Mouse (Mus musculus): ENCODE results near the gene Txnrd2.

DNA sequence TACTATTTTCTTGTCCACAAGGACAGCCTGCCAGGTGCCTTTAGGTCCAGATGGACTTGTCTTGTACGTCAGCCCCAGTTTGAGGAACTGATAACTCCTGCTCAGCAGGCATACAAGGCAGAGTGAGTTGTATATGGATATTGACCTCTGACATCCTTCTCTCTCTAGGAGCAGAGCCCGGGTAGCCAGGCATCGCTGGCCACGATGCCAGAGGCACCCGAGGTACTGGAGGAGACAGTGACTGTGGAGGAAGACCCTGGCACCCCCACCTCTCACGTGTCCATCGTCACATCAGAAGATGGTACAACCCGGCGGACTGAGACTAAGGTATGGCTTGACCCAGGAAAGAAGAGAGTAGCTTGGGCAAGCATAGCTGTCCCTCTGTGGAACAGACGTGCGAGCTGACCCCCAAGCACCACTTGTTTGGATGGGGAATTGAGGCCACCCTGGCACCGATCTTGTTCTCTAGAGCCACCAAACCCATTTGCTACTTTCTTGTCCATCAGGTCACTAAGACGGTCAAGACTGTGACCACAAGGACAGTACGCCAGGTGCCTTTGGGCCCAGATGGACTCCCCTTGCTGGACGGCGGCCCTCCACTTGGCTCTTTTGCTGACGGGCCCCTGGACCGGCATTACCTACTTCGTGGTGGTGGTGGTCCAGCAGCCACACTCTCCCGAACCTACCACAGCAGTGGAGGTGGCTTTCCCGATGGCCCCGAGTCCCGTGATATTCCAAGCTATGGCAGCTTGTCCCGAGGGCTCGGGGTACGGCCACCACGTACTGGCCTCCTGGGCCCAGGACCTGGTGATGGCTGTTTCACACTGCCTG is 29.2 kb upstream of the Txnrd2 start:
- no peak for TF ChIP-seq CTCF (IDR thresholded peaks at IDR 0.05)
- TF ChIP-seq EP300 (IDR thresholded peaks at IDR 0.05), result no peak

Measured in lung, postnatal 0 days (tissue).